Mouse (Mus musculus) adrenal gland, adult (tissue): ENCODE measurements at regions not wholly inside any gene's neighbourhood (a gene's known extent, or its start where the extent isn't known, plus 50 kb on each side); places are given as distances from the start of the nearest gene placed in this dataset.

Experiments
- DNase-seq, 2 experiments: peaks; one replicate each; pipeline ENCODE4 v3.0.0; 2022 to 2023; ENCODE audit warnings: low spot score in 1 of 2; ENCODE audit not compliant: inconsistent age in 2 of 2

GRCm38 (mm10) chr12:107085906-107086655 is 402.4 kb upstream of the 3110018I06Rik start:
- DNase-seq = peak; percentile 30 to 70

- DNase-seq = no peak
Measured at GRCm38 (mm10) chr12:107092151-107092550, 396.3 kb upstream of the 3110018I06Rik start.

GRCm38 (mm10) chr12:107093326-107093725 is 395.1 kb upstream of the 3110018I06Rik start:
- DNase-seq = no peak

- peak in 1 of 2 experiments; percentile 48 for DNase-seq
Measured at GRCm38 (mm10) chr12:107095409-107095808, 393.0 kb upstream of the 3110018I06Rik start.

GRCm38 (mm10) chr12:107104570-107104969 is 383.9 kb upstream of the 3110018I06Rik start:
- DNase-seq = no peak

- DNase-seq = no peak
Measured at GRCm38 (mm10) chr12:107105017-107105416, 383.4 kb upstream of the 3110018I06Rik start.

GRCm38 (mm10) chr12:107111908-107112770 is 376.3 kb upstream of the 3110018I06Rik start:
- DNase-seq = no peak

GRCm38 (mm10) chr12:107118364-107118763 is 370.1 kb upstream of the 3110018I06Rik start:
- DNase-seq = no peak

- no peak for DNase-seq
Measured at GRCm38 (mm10) chr12:107119076-107119475, 369.4 kb upstream of the 3110018I06Rik start.

GRCm38 (mm10) chr12:107120486-107121186 is 367.8 kb upstream of the 3110018I06Rik start:
- DNase-seq = no peak

GRCm38 (mm10) chr12:107121990-107122389 is 366.4 kb upstream of the 3110018I06Rik start:
- no peak for DNase-seq

- DNase-seq = no peak
Measured at GRCm38 (mm10) chr12:107123661-107124060, 364.8 kb upstream of the 3110018I06Rik start.

- no peak for DNase-seq
Measured at GRCm38 (mm10) chr12:107124263-107124885, 364.1 kb upstream of the 3110018I06Rik start.

- DNase-seq = no peak
Measured at GRCm38 (mm10) chr12:107125201-107125600, 363.2 kb upstream of the 3110018I06Rik start.

GRCm38 (mm10) chr12:107126056-107126455 is 362.4 kb upstream of the 3110018I06Rik start:
- no peak for DNase-seq

GRCm38 (mm10) chr12:107127591-107127990 is 360.8 kb upstream of the 3110018I06Rik start:
- DNase-seq = no peak

GRCm38 (mm10) chr12:107129232-107129631 is 359.2 kb upstream of the 3110018I06Rik start:
- DNase-seq = no peak

- DNase-seq = no peak
Measured at GRCm38 (mm10) chr12:107131351-107131750, 357.1 kb upstream of the 3110018I06Rik start.

- DNase-seq = no peak
Measured at GRCm38 (mm10) chr12:107131841-107132240, 356.6 kb upstream of the 3110018I06Rik start.

- no peak for DNase-seq
Measured at GRCm38 (mm10) chr12:107132501-107132900, 355.9 kb upstream of the 3110018I06Rik start.

GRCm38 (mm10) chr12:107134353-107134752 is 354.1 kb upstream of the 3110018I06Rik start:
- no peak for DNase-seq
